Mouse (Mus musculus): ENCODE data around the gene Duox1. TPM values are rescaled to one million over a fixed set of nuclear protein-coding genes. Genes with fewer than 3 reads are reported as not detected.
A peak's percentile ranks its signal among the peaks of the same experiment; 100 is the strongest.

Gene Duox1
- polyA plus RNA-seq, 1 experiment from 2014 or later, result not detected

- ATAC-seq (ENCODE audit: low FRiP score) (no peak), DNase-seq (ENCODE audit: low spot score, missing footprints) (no peak)
- Histone ChIP-seq H3K36me3 (ENCODE audit: control insufficient read depth, insufficient read depth, low read length) (no peaks in the 10 kb centered on the region), H3K9me3 (ENCODE audit: control insufficient read depth, low read length) (no peaks in the 10 kb centered on the region), H3K4me2 (no peak overlapping the region), H3K4me1 (ENCODE audit: control insufficient read depth, insufficient read depth, low read length) (peaks cover 6% of the 10 kb centered on the region), H3K27ac (ENCODE audit: low read depth, low read length) (no peak overlapping the region), H3K4me3 (ENCODE audit: low read depth, low read length) (no peak overlapping the region), H3K9ac (ENCODE audit: low read length) (no peak overlapping the region), H3K27me3 (ENCODE audit: control insufficient read depth, insufficient read depth, low read length) (peaks cover 3% of the 10 kb centered on the region; the same call in 1 of the 2 replicates)
- WGBS, result 78% methylated on average over 5 of the region's 5 CpGs
Measured at GRCm38 (mm10) chr2:122374012-122374411, 58.5 kb downstream of the Duox1 start.

- H3K27ac ChIP-seq (ENCODE audit: low read depth, low read length), result no peak overlapping the region
- peak; percentile 96 for DNase-seq (ENCODE audit: low spot score, missing footprints)
- no peaks in the 10 kb centered on the region for H3K36me3 ChIP-seq (ENCODE audit: control insufficient read depth, insufficient read depth, low read length)
- peak overlapping the region; percentile 64 for H3K4me3 ChIP-seq (ENCODE audit: low read depth, low read length)
- H3K4me2 ChIP-seq, result peak overlapping the region; percentile 52
- H3K9ac ChIP-seq (ENCODE audit: low read length), result peak overlapping the region; percentile 67
- no peak for ATAC-seq (ENCODE audit: low FRiP score)
- 0 out of 2 replicates have a peak, but pooled peaks cover 2% of the 10 kb centered on the region for H3K4me1 ChIP-seq (ENCODE audit: control insufficient read depth, insufficient read depth, low read length)
- peaks cover 3% of the 10 kb centered on the region; the same call in 1 of the 2 replicates for H3K27me3 ChIP-seq (ENCODE audit: control insufficient read depth, insufficient read depth, low read length)
- H3K9me3 ChIP-seq (ENCODE audit: control insufficient read depth, low read length), result no peaks in the 10 kb centered on the region
- 22% methylated on average over 23 of the region's 23 CpGs for WGBS
Measured at GRCm38 (mm10) chr2:122374666-122375331, 59.3 kb downstream of the Duox1 start.

DNA sequence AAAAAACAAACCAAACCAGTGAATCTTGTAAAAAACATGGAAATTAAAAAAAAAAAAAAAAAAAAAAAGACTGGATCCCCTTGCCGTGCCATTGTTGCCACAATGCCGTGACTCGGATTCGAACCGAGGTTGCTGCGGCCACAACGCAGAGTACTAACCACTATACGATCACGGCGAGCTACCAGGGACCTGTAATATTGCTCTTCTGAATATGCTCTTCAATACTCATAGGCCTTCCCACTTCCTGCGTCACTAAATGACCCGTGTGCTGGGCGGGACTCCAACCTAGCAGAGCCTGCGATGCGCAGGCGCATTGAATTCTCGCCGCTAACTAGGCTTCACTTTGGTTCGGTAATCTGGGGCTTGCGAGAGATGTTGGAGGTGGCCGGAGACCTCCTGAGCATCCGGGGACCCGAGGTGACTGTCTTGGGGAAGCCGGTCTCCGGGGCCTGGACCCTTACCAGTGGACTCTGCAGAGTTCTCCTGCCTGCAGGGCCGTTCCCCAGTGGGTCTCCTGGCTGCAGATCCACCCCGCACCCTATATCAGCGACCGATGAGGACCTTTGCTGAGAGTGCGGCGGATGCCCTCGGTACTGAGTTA is 60.0 kb downstream of the Duox1 start:
- ATAC-seq (ENCODE audit: low FRiP score) (peak; percentile 86), DNase-seq (ENCODE audit: low spot score, missing footprints) (peak; percentile 99)
- Histone ChIP-seq H3K4me2 (peak overlapping the region; percentile 62), H3K9me3 (ENCODE audit: control insufficient read depth, low read length) (no peaks in the 10 kb centered on the region), H3K36me3 (ENCODE audit: control insufficient read depth, insufficient read depth, low read length) (no peaks in the 10 kb centered on the region), H3K9ac (ENCODE audit: low read length) (peak overlapping the region; percentile 77), H3K27ac (ENCODE audit: low read depth, low read length) (peak overlapping the region; percentile 80), H3K4me1 (ENCODE audit: control insufficient read depth, insufficient read depth, low read length) (0 out of 2 replicates have a peak, but pooled peaks cover 2% of the 10 kb centered on the region), H3K4me3 (ENCODE audit: low read depth, low read length) (peak overlapping the region; percentile 64), H3K27me3 (ENCODE audit: control insufficient read depth, insufficient read depth, low read length) (no peaks in the 10 kb centered on the region)
- WGBS, result under 1% methylated on average over 32 of the region's 32 CpGs

- Histone ChIP-seq H3K9ac (ENCODE audit: low read length) (peak overlapping the region; percentile 77), H3K9me3 (ENCODE audit: control insufficient read depth, low read length) (no peaks in the 10 kb centered on the region), H3K36me3 (ENCODE audit: control insufficient read depth, insufficient read depth, low read length) (no peaks in the 10 kb centered on the region), H3K27me3 (ENCODE audit: control insufficient read depth, insufficient read depth, low read length) (no peaks in the 10 kb centered on the region), H3K4me2 (peak overlapping the region; percentile 62), H3K4me1 (ENCODE audit: control insufficient read depth, insufficient read depth, low read length) (0 out of 2 replicates have a peak, but pooled peaks cover 2% of the 10 kb centered on the region), H3K4me3 (ENCODE audit: low read depth, low read length) (peak overlapping the region; percentile 64), H3K27ac (ENCODE audit: low read depth, low read length) (peak overlapping the region; percentile 80)
- under 1% methylated on average over 22 of the region's 22 CpGs for WGBS
- ATAC-seq (ENCODE audit: low FRiP score), result peak; percentile 1; the same call in 1 of the 2 replicates
- no peak for DNase-seq (ENCODE audit: low spot score, missing footprints)
Measured at GRCm38 (mm10) chr2:122376041-122376561, 60.6 kb downstream of the Duox1 start.

DNA sequence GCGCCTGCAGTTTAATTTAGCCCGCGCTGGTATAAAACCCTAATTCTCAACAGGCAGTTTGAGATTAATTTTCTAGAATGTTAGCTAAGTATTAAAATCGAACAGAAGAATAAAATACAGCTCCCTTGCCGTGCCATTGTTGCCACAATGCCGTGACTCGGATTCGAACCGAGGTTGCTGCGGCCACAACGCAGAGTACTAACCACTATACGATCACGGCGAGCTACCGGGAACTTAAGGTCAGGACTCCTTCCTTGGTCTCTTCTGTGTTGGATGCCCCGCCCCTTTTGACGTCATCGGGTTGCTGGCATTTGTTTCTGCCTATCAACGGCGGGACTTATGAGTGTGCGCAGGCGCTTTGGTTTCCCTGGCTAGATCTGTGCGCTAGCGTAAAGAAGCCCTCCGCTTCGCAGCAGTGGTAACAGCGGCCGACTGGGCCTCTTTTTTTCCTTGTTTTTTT is 61.8 kb downstream of the Duox1 start:
- under 1% methylated on average over 28 of the region's 28 CpGs for WGBS
- H3K27me3 ChIP-seq (ENCODE audit: control insufficient read depth, insufficient read depth, low read length), result no peaks in the 10 kb centered on the region
- DNase-seq (ENCODE audit: low spot score, missing footprints), result peak; percentile 100

DNA sequence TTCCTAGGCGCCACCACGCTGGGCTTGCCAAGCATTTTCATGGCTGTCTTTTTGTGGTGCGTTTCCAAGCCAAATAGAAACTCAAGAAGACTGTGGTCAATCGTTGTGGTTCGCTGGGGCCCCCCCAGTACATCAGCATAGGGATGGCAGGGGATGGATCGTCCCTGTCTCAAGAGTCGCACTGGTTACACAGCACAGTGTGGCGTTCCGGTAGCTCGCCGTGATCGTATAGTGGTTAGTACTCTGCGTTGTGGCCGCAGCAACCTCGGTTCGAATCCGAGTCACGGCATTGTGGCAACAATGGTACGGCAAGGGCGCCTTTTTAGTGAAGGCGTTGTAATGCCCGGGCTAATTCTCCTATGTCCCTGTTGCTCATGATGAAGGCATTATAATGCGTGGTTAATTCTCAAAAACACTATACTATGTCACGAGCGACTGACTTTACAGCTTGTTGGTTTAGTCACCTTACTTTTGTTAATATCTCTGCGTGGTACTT is 62.3 kb downstream of the Duox1 start:
- 0 out of 2 replicates have a peak, but pooled peaks cover 2% of the 10 kb centered on the region for H3K4me1 ChIP-seq (ENCODE audit: control insufficient read depth, insufficient read depth, low read length)
- no peaks in the 10 kb centered on the region for H3K36me3 ChIP-seq (ENCODE audit: control insufficient read depth, insufficient read depth, low read length)
- H3K4me3 ChIP-seq (ENCODE audit: low read depth, low read length), result peak overlapping the region; percentile 57
- DNase-seq (ENCODE audit: low spot score, missing footprints), result peak; percentile 99
- H3K27me3 ChIP-seq (ENCODE audit: control insufficient read depth, insufficient read depth, low read length), result no peaks in the 10 kb centered on the region
- under 1% methylated on average over 26 of the region's 26 CpGs for WGBS
- H3K27ac ChIP-seq (ENCODE audit: low read depth, low read length), result peak overlapping the region; percentile 70
- H3K4me2 ChIP-seq, result peak overlapping the region; percentile 50
- no peaks in the 10 kb centered on the region for H3K9me3 ChIP-seq (ENCODE audit: control insufficient read depth, low read length)
- ATAC-seq (ENCODE audit: low FRiP score), result peak; percentile 81
- H3K9ac ChIP-seq (ENCODE audit: low read length), result peak overlapping the region; percentile 83

More for the DNA sequence above, 61.8 kb downstream of the Duox1 start:
- peak overlapping the region; percentile 50 for H3K4me2 ChIP-seq
- H3K9ac ChIP-seq (ENCODE audit: low read length), result peak overlapping the region; percentile 83
- H3K4me1 ChIP-seq (ENCODE audit: control insufficient read depth, insufficient read depth, low read length), result 0 out of 2 replicates have a peak, but pooled peaks cover 2% of the 10 kb centered on the region
- peak overlapping the region; percentile 70 for H3K27ac ChIP-seq (ENCODE audit: low read depth, low read length)
- H3K36me3 ChIP-seq (ENCODE audit: control insufficient read depth, insufficient read depth, low read length), result no peaks in the 10 kb centered on the region
- peak; percentile 89 for ATAC-seq (ENCODE audit: low FRiP score)
- H3K9me3 ChIP-seq (ENCODE audit: control insufficient read depth, low read length), result no peaks in the 10 kb centered on the region
- H3K4me3 ChIP-seq (ENCODE audit: low read depth, low read length), result peak overlapping the region; percentile 57

DNA sequence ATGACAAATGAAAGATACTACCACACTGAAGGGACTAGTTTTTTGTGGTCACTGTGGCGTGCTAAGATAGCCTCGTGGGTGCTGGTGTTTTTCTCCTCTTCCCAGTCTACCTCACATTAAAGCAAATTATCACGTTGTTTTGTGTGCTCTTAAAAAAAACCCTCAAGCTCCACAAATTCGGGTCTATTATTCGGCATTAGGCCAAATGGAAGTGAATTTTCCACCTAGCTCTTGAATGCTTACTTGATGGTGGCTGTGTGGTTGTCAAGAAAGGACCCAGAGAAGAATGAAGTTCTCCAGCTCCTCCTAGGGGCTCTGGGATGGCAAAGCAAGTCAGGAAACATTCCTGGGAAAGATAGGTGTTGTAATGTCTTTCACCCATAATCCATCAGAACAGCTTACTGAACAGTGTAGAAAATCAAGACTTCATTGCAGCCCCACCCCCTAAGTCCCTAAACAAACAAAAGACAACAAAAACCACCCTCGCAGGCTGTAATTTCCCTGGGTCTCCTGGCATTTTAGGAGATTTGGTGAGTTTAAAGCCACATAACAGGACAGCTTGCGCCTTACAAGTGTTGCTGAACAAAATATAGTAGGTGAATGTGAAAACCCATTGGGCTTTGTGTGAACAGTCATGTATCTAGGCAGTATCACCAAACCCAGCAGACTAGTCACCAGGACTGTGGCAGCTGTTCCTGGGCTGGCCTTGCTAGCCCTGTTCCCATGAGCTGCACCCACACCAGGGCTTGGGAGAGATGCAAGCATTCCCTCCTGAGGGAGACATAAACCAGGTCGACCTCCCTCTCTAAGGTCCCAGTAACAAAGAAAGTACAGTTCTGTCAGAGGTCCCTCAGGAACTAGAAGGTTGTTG is 63.2 kb downstream of the Duox1 start:
- Histone ChIP-seq H3K4me3 (ENCODE audit: low read depth, low read length) (peak overlapping the region; percentile 57), H3K4me2 (peak overlapping the region; percentile 50), H3K9me3 (ENCODE audit: control insufficient read depth, low read length) (no peaks in the 10 kb centered on the region), H3K27ac (ENCODE audit: low read depth, low read length) (no peak overlapping the region), H3K9ac (ENCODE audit: low read length) (peak overlapping the region; percentile 18; the same call in 1 of the 2 replicates), H3K4me1 (ENCODE audit: control insufficient read depth, insufficient read depth, low read length) (0 out of 2 replicates have a peak, but pooled peaks cover 2% of the 10 kb centered on the region), H3K27me3 (ENCODE audit: control insufficient read depth, insufficient read depth, low read length) (no peaks in the 10 kb centered on the region), H3K36me3 (ENCODE audit: control insufficient read depth, insufficient read depth, low read length) (no peaks in the 10 kb centered on the region)
- ATAC-seq (ENCODE audit: low FRiP score) (no peak), DNase-seq (ENCODE audit: low spot score, missing footprints) (peak; percentile 92)
- WGBS, result 21% methylated on average over 8 of the region's 8 CpGs

- no peak overlapping the region for H3K4me2 ChIP-seq
- 47% methylated on average over 2 of the region's 2 CpGs for WGBS
- H3K36me3 ChIP-seq (ENCODE audit: control insufficient read depth, insufficient read depth, low read length), result no peaks in the 10 kb centered on the region
- H3K27me3 ChIP-seq (ENCODE audit: control insufficient read depth, insufficient read depth, low read length), result no peaks in the 10 kb centered on the region
- no peak overlapping the region for H3K27ac ChIP-seq (ENCODE audit: low read depth, low read length)
- no peak overlapping the region for H3K9ac ChIP-seq (ENCODE audit: low read length)
- H3K4me1 ChIP-seq (ENCODE audit: control insufficient read depth, insufficient read depth, low read length), result 0 out of 2 replicates have a peak, but pooled peaks cover 2% of the 10 kb centered on the region
- no peak overlapping the region for H3K4me3 ChIP-seq (ENCODE audit: low read depth, low read length)
- ATAC-seq (ENCODE audit: low FRiP score) (no peak), DNase-seq (ENCODE audit: low spot score, missing footprints) (no peak)
- H3K9me3 ChIP-seq (ENCODE audit: control insufficient read depth, low read length), result no peaks in the 10 kb centered on the region
Measured at GRCm38 (mm10) chr2:122379292-122379650, 63.8 kb downstream of the Duox1 start.

Data from midbrain, embryonic 11.5 days (tissue).